Comparison of ENCODE assay signal across 13 mouse cellular contexts in genomic region chr10:122715856-122716255, GRCm38 (mm10). TPM values are rescaled to one million over a fixed set of nuclear protein-coding genes. Genes with fewer than 3 reads are reported as not detected.
DNase-seq lines count a peak whose midpoint lies in the region; ATAC-seq lines count a peak whose summit lies in the region.
"Had no signal": no experiment of that assay in that cellular context is flagged by ENCODE, and none has a peak within 500 bp of the region (broad histone marks: within the 10 kb centered on the region; RNA-seq: fewer than 3 reads in every experiment).

No protein-coding gene starts in this region.

- peak; percentile 68 for DNase-seq in forebrain, embryonic 14.5 days (ENCODE audit: low spot score)
- no peak for DNase-seq in forebrain, embryonic 11.5 days (ENCODE audit: low spot score)
- peak; percentile 41 to 46 for DNase-seq in right cerebral cortex, adult 2 months (ENCODE audit: low spot score in 2 of 2)
- DNase-seq in right cerebral cortex, postnatal 36 days (ENCODE audit: low spot score in 2 of 2), result no peak
- peak; percentile 34 to 38 for DNase-seq in left cerebral cortex, postnatal 14 days (ENCODE audit: low spot score in 2 of 2)
- DNase-seq in gastrocnemius, postnatal 25 days, result no peak
- no peak for DNase-seq in testis, postnatal 14 days (ENCODE audit: low spot score)
- no peak for DNase-seq in gastrocnemius, postnatal 14 days
- DNase-seq: kidney, adult 18-20 months; lung, postnatal 10 days; spleen, adult 18-20 months had no signal

- H3K27me3 ChIP-seq in forebrain, embryonic 14.5 days (replicated peaks; ENCODE audit: control insufficient read depth, insufficient read depth, low read length), result no peaks in the 10 kb centered on the region
- H3K27me3 ChIP-seq in forebrain, embryonic 11.5 days (ENCODE audit: control insufficient read depth, insufficient read depth, low read length), result no peaks in the 10 kb centered on the region
- H3K27me3 ChIP-seq: limb, embryonic 12.5 days had no signal

- WGBS in forebrain, embryonic 14.5 days, result 39% methylated on average over 12 of the region's 12 CpGs
- 70% methylated on average over 12 of the region's 12 CpGs for WGBS in forebrain, embryonic 11.5 days

- H3K36me3 ChIP-seq in forebrain, embryonic 14.5 days (ENCODE audit: control insufficient read depth, insufficient read depth, low read length), result no peaks in the 10 kb centered on the region
- H3K36me3 ChIP-seq in forebrain, embryonic 11.5 days (ENCODE audit: control insufficient read depth, insufficient read depth, low read length), result no peaks in the 10 kb centered on the region
- H3K36me3 ChIP-seq: G1E; limb, embryonic 12.5 days had no signal

- no peak overlapping the region for H3K9ac ChIP-seq in forebrain, embryonic 14.5 days (ENCODE audit: low read length)
- no peak overlapping the region for H3K9ac ChIP-seq in forebrain, embryonic 11.5 days (ENCODE audit: low read length)
- H3K9ac ChIP-seq: limb, embryonic 12.5 days had no signal

- no peaks in the 10 kb centered on the region for H3K9me3 ChIP-seq in forebrain, embryonic 14.5 days (replicated peaks; ENCODE audit: control insufficient read depth, low read length)
- no peaks in the 10 kb centered on the region for H3K9me3 ChIP-seq in forebrain, embryonic 11.5 days (ENCODE audit: control insufficient read depth, low read length)
- H3K9me3 ChIP-seq: limb, embryonic 12.5 days had no signal

- ATAC-seq in forebrain, embryonic 14.5 days, result peak; percentile 65; the same call in 1 of the 2 replicates
- ATAC-seq in forebrain, embryonic 11.5 days (replicated peaks; ENCODE audit: low FRiP score), result no peak

- H3K27ac ChIP-seq in forebrain, embryonic 14.5 days (ENCODE audit: low read depth, low read length), result peak overlapping the region; percentile 15; the same call in 1 of the 2 replicates
- no peak overlapping the region for H3K27ac ChIP-seq in forebrain, embryonic 11.5 days (ENCODE audit: low read depth, low read length)
- H3K27ac ChIP-seq: limb, embryonic 12.5 days had no signal

- H3K4me3 ChIP-seq in forebrain, embryonic 14.5 days (ENCODE audit: low read depth, low read length), result no peak overlapping the region
- H3K4me3 ChIP-seq in forebrain, embryonic 11.5 days (ENCODE audit: low read depth, low read length), result no peak overlapping the region
- H3K4me3 ChIP-seq: limb, embryonic 12.5 days had no signal

- H3K4me2 ChIP-seq in forebrain, embryonic 14.5 days (ENCODE audit: low read length), result peak overlapping the region; percentile 26
- H3K4me2 ChIP-seq in forebrain, embryonic 11.5 days (ENCODE audit: low read depth, low read length, severe bottlenecking), result no peak overlapping the region
- H3K4me2 ChIP-seq: limb, embryonic 12.5 days had no signal

- H3K4me1 ChIP-seq in forebrain, embryonic 14.5 days (ENCODE audit: control insufficient read depth, insufficient read depth, low read length), result peaks cover 35% of the 10 kb centered on the region
- peaks cover 10% of the 10 kb centered on the region for H3K4me1 ChIP-seq in forebrain, embryonic 11.5 days (replicated peaks; ENCODE audit: control insufficient read depth, insufficient read depth, low read length)

- intact Hi-C loops in left cerebral cortex, postnatal 14 days (cut with DNase I), result loop anchor here (5.0 kb wide), 1 partner anchor 39 kb away; the partner anchor contains the start of gene Ppm1h
- intact Hi-C loops in gastrocnemius, postnatal 14 days (cut with DNase I; ENCODE audit: low total_unique reads), result no loop called here

RNA-seq across cellular contexts. Expression of gene Ppm1h, which starts 37.3 kb away (rescaled TPM):
- 8.8 and 11.2 TPM in 2 replicates for polyA plus RNA-seq in forebrain, embryonic 14.5 days (2014; fragmentation: Nextera tagmentation; extraction: Ambion mirVana)
- polyA plus RNA-seq in forebrain, embryonic 11.5 days (2014; fragmentation: Nextera tagmentation; extraction: Ambion mirVana), result 3.6 and 4.1 TPM in 2 replicates
- total RNA-seq in left cerebral cortex, postnatal 14 days (2021), result 10 to 100 TPM; 88.0 to 98.7 TPM
- total RNA-seq in gastrocnemius, postnatal 25 days (2021), result 1 to 10 TPM in 1 of 2 experiments, under 1 TPM in 1; 0.95 to 1.6 TPM
- 1 to 10 TPM; 1.9 to 3.3 TPM for total RNA-seq in gastrocnemius, postnatal 14 days (2021)
- polyA plus RNA-seq: G1E had no signal

Comparison
In these comparisons a context has a peak if more than half of its experiments do, and no peak if none do; other contexts are left out.
1. DNase-seq: peak in forebrain, embryonic 14.5 days (single experiment), right cerebral cortex, adult 2 months (2 of 2) and left cerebral cortex, postnatal 14 days (2 of 2); none in forebrain, embryonic 11.5 days (single experiment), right cerebral cortex, postnatal 36 days (0 of 2), gastrocnemius, postnatal 25 days (single experiment), testis, postnatal 14 days (single experiment) and gastrocnemius, postnatal 14 days (single experiment).
2. RNA of gene Ppm1h, which starts 37.3 kb away (total RNA-seq): 88.0 to 98.7 TPM in left cerebral cortex, postnatal 14 days; 1.9 to 3.3 TPM in gastrocnemius, postnatal 14 days and 0.95 to 1.6 TPM in gastrocnemius, postnatal 25 days; every median in the first group is over 10 times any median in the second.